Mouse (Mus musculus) heart, embryonic 14.5 days (tissue): ENCODE results near the gene 4930486L24Rik. TPM values are rescaled to one million over a fixed set of nuclear protein-coding genes. Genes with fewer than 3 reads are reported as not detected.
"Not testable (repeated sequence)": the region's sequence is repeated elsewhere in the genome, so short reads cannot be mapped to it uniquely, and the experiment has no call there.

ENCODE experiments used
- ATAC-seq: fragments of 200-750 bp; cut with Nextera tagmentation; 2 replicates; pipeline ENCODE4 v1.8.0; 2017; ENCODE audit warnings: low read depth, moderate TSS enrichment; ENCODE audit not compliant: insufficient number of reproducible peaks, insufficient read depth, low FRiP score
- H3K27ac ChIP-seq, 2 experiments: fragments of 200-500 bp in 1 of 2; fragments of 300-500 bp in 1 of 2; sonication (generic) in 1 of 2; replicated peaks in 1 of 2; 2 replicates each; pipeline ENCODE4 v1.5.1; 2012 to 2014; ENCODE audit warnings: low read depth in 2 of 2, low read length in 2 of 2, control low read depth in 1 of 2, mild to moderate bottlenecking in 1 of 2, mixed read lengths in 1 of 2; ENCODE audit not compliant: control insufficient read depth in 1 of 2, insufficient read depth in 1 of 2
- H3K27me3 ChIP-seq: fragments of 300-500 bp; sonication (generic); 2 replicates; pipeline ENCODE4 v1.6.1; 2014; ENCODE audit warnings: mild to moderate bottlenecking, low read length, control low read depth; ENCODE audit not compliant: control insufficient read depth, insufficient read depth
- H3K36me3 ChIP-seq: fragments of 300-500 bp; sonication (generic); 2 replicates; pipeline ENCODE4 v1.6.1; 2014; ENCODE audit warnings: mild to moderate bottlenecking, control low read depth, low read length, mixed read lengths; ENCODE audit not compliant: control insufficient read depth, insufficient read depth
- H3K4me1 ChIP-seq, 2 experiments: fragments of 200-500 bp in 1 of 2; fragments of 300-500 bp in 1 of 2; sonication (generic) in 1 of 2; 2 replicates each; pipeline ENCODE4 v1.6.1; 2012 to 2014; ENCODE audit warnings: low read length in 2 of 2, control low read depth in 1 of 2, mixed read lengths in 1 of 2; ENCODE audit not compliant: control insufficient read depth in 2 of 2, insufficient read depth in 2 of 2
- H3K4me2 ChIP-seq: fragments of 300-500 bp; sonication (generic); 2 replicates; pipeline ENCODE4 v1.6.1; 2014; ENCODE audit warnings: mild to moderate bottlenecking, low read length
- H3K4me3 ChIP-seq, 2 experiments: fragments of 200-500 bp in 1 of 2; fragments of 300-500 bp in 1 of 2; sonication (generic) in 1 of 2; 2 replicates each; pipeline ENCODE4 v1.5.1; 2012 to 2014; ENCODE audit warnings: low read length in 2 of 2, mild to moderate bottlenecking in 2 of 2, control low read depth in 1 of 2, low read depth in 1 of 2, moderate library complexity in 1 of 2; ENCODE audit not compliant: control insufficient read depth in 1 of 2, insufficient read depth in 1 of 2
- H3K9ac ChIP-seq: fragments of 300-500 bp; sonication (generic); 2 replicates; pipeline ENCODE4 v1.6.1; 2014; ENCODE audit warnings: mild to moderate bottlenecking, low read length
- H3K9me3 ChIP-seq: fragments of 300-500 bp; sonication (generic); 2 replicates; pipeline ENCODE4 v1.6.1; 2016; ENCODE audit warnings: low read length, control low read depth; ENCODE audit not compliant: control insufficient read depth
- WGBS: fragments of 180-500 bp; shearing (Covaris S2); extraction: QIAGEN DNeasy Blood & Tissue Kit; methylation state at CpG from one replicate; pipeline ENCODE4 v1.1.7; 2014; 5-methylcytosine and 5-hydroxymethylcytosine counted together
- polyA plus RNA-seq: library from polyadenylated mRNA; unstranded; fragments of >200 nt; fragmentation: Nextera tagmentation; extraction: Ambion mirVana; gene quantifications from 2 replicates; pipeline ENCODE4 v1.2.1, GENCODE M21; 2014

4930486L24Rik gene
- 0.30 TPM in 1 of 2 replicates, not detected in the other for polyA plus RNA-seq

GRCm38 (mm10) chr13:60864281-60864680 lies at the start of gene 4930486L24Rik:
Gene 4930486L24Rik (minus strand): TSS chr13:60864475.
- H3K9me3 ChIP-seq, result no peaks in the 10 kb centered on the region
- H3K36me3 ChIP-seq, result no peaks in the 10 kb centered on the region
- no peaks in the 10 kb centered on the region for H3K4me1 ChIP-seq
- no peak within 1 kb of the TSS for H3K4me3 ChIP-seq
- H3K27me3 ChIP-seq, result no peaks in the 10 kb centered on the region
- 54% methylated on average over 1 of the region's 1 CpGs for WGBS
- H3K27ac ChIP-seq, result no peak within 1 kb of the TSS
- no peak within 1 kb of the TSS for H3K4me2 ChIP-seq
- no peak within 1 kb of the TSS for H3K9ac ChIP-seq
- ATAC-seq, result no peak

GRCm38 (mm10) chr13:60904780-60905179 lies 40.5 kb upstream of the 4930486L24Rik start, which contains the start of gene Tpbpb:
Gene Tpbpb (minus strand): TSS chr13:60904880.
- not testable (repeated sequence) for H3K4me1 ChIP-seq, H3K9me3 ChIP-seq, H3K27me3 ChIP-seq, H3K36me3 ChIP-seq, H3K4me2 ChIP-seq, H3K27ac ChIP-seq, H3K4me3 ChIP-seq, H3K9ac ChIP-seq, ATAC-seq
- WGBS, result 78% methylated on average over 2 of the region's 2 CpGs

GRCm38 (mm10) chr13:60897328-60897727 lies 33.1 kb upstream of the 4930486L24Rik start, which contains the start of gene Ctla2b:
Gene Ctla2b (minus strand): TSS chr13:60897447.
- WGBS, result 35% methylated on average over 3 of the region's 3 CpGs
- peak; percentile 86 for ATAC-seq
- Histone ChIP-seq H3K4me2 (no peak within 1 kb of the TSS), H3K4me3 (no peak within 1 kb of the TSS), H3K36me3 (no peaks in the 10 kb centered on the region), H3K9ac (no peak within 1 kb of the TSS), H3K27me3 (no peaks in the 10 kb centered on the region), H3K9me3 (no peaks in the 10 kb centered on the region; the same call in none of the 2 replicates), H3K4me1 (no peaks in the 10 kb centered on the region), H3K27ac (peak within 1 kb of the TSS; percentile 69 to 88)

GRCm38 (mm10) chr13:60896794-60897193 lies 32.5 kb upstream of the 4930486L24Rik start, which contains the start of gene Gm49392:
Gene Gm49392 (minus strand): TSS chr13:60896894.
- H3K9me3 ChIP-seq, ATAC-seq, H3K4me1 ChIP-seq, H3K4me2 ChIP-seq, H3K36me3 ChIP-seq, H3K27me3 ChIP-seq, H3K9ac ChIP-seq, H3K4me3 ChIP-seq: not testable (repeated sequence)
- peak within 1 kb of the TSS; percentile 69 to 88 for H3K27ac ChIP-seq
- WGBS, result 84% methylated on average over 7 of the region's 8 CpGs

- peaks cover 3% of the 10 kb centered on the region for H3K9me3 ChIP-seq
- H3K4me1 ChIP-seq, result no peaks in the 10 kb centered on the region
- H3K4me3 ChIP-seq, result no peak overlapping the region
- no peak for ATAC-seq
- no peaks in the 10 kb centered on the region for H3K36me3 ChIP-seq
- no peak overlapping the region for H3K9ac ChIP-seq
- H3K27me3 ChIP-seq, result no peaks in the 10 kb centered on the region
- no peak overlapping the region for H3K27ac ChIP-seq
- no peak overlapping the region for H3K4me2 ChIP-seq
These were observed 31.3 kb upstream of the 4930486L24Rik start for GRCm38 (mm10) chr13:60895406-60896160.

GRCm38 (mm10) chr13:60892301-60892700 lies 28.0 kb upstream of the 4930486L24Rik start:
- H3K27ac ChIP-seq, result no peak overlapping the region; a peak in 1 of 4 replicates
- ATAC-seq, result no peak
- H3K9ac ChIP-seq, result no peak overlapping the region
- no peaks in the 10 kb centered on the region for H3K27me3 ChIP-seq
- H3K36me3 ChIP-seq, result no peaks in the 10 kb centered on the region
- no peaks in the 10 kb centered on the region for H3K4me1 ChIP-seq
- WGBS, result 81% methylated on average over 1 of the region's 1 CpGs
- peaks cover 3% of the 10 kb centered on the region for H3K9me3 ChIP-seq
- H3K4me3 ChIP-seq, result no peak overlapping the region
- H3K4me2 ChIP-seq, result no peak overlapping the region

- H3K4me3 ChIP-seq, result no peak overlapping the region
- H3K9me3 ChIP-seq, result no peaks in the 10 kb centered on the region
- H3K27ac ChIP-seq, result peak overlapping the region in 1 of 2 experiments; percentile 37; a peak in 1 of 4 replicates
- H3K9ac ChIP-seq, result no peak overlapping the region
- WGBS, result 77% methylated on average over 4 of the region's 4 CpGs
- no peak overlapping the region for H3K4me2 ChIP-seq
- H3K4me1 ChIP-seq, result no peaks in the 10 kb centered on the region
- H3K27me3 ChIP-seq, result no peaks in the 10 kb centered on the region
- ATAC-seq, result no peak
- H3K36me3 ChIP-seq, result no peaks in the 10 kb centered on the region
These were observed 15.8 kb downstream of the 4930486L24Rik start for GRCm38 (mm10) chr13:60848241-60849120.
